Mouse (Mus musculus): ENCODE measurements around the gene Prkch.

GRCm38 (mm10) chr12:73777673-73778072 lies 193.1 kb downstream of the Prkch start:
- TF ChIP-seq CTCF (IDR thresholded peaks at IDR 0.05; ENCODE audit: control insufficient read depth, insufficient read depth, insufficient replicate concordance, low read depth, low read length) = no peak
- no peak for TF ChIP-seq POLR2A (IDR thresholded peaks at IDR 0.05; ENCODE audit: control insufficient read depth, low read depth, low read length)
